Mouse (Mus musculus) lung, postnatal 14 days (tissue): ENCODE measurements around the gene Ankrd40.

Source experiments
- DNase-seq: peaks from one replicate; pipeline ENCODE4 v3.0.0; 2021

Gene Ankrd40

DNA sequence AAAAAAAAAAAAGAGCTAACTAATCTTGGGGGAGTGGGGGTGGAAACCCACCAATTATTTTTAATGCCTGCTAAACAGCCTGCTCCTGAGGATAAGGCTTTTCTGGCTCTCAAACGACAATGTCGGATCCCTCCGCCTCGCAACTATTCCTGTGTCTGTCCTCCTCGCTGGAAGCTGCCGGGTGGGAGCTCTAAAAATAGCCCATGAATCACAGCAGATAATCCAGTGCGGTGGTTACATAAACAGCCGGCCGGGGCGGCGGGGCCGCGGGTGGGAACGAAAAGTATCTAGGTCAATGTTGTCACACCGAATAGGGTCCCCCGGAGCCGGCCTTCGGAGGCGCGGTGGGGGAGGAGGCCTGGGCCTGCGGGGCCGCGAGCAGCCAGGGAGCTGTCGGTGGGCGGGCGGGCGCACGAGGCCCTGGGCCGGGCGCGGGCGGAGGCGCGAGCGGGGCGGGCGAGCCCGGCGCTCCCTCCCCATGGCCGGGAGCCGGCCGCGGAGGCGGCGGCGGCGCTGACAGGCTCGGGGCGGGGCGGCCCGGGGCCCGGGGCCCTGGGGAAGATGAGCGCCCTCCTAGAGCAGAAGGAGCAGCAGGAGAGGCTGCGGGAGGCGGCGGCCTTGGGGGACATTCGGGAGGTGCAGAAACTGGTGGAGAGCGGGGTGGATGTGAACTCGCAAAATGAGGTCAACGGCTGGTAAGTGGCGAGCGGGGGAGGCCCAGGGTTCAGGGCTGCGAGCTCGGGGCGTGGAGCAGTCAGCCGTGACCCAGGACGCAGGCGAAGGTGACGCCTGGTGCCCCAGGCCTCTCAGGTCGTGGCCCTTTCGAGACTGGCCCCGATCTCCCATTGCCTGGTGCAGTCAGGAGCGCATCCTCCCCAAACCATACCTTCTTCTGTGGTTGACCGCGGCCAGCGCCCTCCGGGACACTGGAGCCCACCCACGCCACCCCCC lies at the start of gene Ankrd40:
Gene Ankrd40 (plus strand): TSS at position 309 of the 951 bp plus-strand sequence.
- DNase-seq, result peak; percentile 95

DNA sequence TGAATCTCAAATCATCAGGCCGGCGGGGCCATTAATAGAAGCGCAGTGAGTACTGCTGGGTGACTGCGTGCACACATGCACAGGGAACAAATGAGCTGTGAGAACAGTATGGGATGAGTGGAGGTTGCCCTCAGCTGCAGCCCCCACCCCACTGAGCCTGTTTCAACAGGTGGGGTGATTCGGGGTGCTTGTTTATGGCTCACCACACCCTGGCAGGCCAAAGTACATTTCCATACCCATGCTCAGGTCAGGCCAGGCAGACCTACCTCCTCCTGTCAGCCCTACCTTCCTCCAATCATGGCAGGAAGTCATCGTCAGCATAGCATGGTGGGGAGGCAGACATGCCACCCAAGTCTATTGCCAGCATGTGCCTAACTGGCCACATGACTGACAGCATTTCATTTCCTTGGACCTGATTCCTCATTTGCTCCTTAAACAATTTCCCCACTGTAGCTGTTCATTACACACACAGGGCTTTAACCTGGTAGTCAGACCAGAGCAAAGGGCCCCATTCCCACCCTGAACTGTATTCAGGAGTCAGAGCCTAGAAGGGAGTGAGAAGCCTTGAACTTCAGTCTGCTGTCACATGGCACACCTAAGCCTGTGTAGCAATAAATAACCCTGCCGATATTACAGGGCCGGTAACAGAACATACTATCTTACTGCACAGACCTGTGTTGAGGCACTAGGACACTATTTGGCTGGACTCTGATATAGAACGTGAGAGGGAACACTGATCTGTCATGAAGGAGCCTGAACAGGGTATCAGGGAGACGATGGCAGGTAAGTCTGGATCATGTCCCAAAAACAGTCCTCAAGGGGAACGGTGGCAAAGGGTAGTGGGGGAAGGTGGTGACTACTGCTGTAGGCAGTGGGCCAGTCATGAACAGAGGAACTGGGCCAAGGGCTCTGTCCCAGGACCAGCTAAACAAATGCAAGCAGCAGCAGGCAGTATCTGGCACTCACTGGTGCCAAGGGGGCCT lies 46.3 kb upstream of the Ankrd40 start, which contains the start of gene Gm21885:
Gene Gm21885 (plus strand): TSS at position 675 of the 983 bp plus-strand sequence.
- DNase-seq, result no peak

DNA sequence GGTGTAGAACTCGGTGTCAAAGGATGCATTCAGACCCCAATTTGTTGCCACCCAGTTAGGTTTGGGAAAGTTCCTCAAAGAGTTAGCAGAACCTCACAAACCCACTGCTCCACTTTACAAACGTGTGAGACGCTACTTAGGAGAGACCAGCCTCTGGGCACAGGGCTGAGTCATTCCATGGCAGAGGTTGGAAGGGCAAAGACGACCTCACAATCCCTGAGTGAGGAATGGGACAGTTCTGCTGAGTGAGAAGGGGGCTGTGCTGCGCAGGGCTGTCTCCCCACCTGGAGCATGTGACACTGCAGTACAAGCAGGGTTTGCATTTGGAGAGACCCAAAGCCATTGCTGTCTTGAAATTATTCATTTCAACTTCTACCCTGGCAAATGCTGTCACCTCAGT lies 45.5 kb upstream of the Ankrd40 start:
- no peak for DNase-seq

DNA sequence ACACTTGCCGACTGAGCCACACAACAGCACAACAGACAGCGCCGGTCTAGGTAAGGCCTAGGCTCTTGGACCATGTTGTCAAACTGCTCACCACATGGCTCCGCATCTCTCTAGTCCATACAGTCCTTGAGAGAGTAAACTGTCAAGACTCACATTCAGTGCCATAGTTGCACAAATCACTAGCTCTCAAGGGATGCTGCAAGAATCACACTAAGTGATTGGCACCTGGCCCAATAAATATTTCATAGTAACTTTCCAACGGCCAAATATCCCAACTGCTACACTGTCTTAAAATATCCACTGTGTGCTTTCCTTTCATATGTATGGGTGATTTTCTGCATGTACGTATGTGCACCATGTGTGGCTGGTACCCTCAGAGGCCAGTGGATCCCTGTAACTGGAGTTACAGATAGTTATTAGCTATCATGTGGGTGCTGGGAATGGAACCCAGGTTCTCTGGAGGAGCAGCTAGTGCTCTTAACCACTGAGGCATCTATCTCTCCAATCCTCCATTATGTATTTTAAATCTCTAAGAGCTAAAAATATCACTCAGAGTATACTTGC lies 44.2 kb upstream of the Ankrd40 start:
- DNase-seq, result no peak

DNA sequence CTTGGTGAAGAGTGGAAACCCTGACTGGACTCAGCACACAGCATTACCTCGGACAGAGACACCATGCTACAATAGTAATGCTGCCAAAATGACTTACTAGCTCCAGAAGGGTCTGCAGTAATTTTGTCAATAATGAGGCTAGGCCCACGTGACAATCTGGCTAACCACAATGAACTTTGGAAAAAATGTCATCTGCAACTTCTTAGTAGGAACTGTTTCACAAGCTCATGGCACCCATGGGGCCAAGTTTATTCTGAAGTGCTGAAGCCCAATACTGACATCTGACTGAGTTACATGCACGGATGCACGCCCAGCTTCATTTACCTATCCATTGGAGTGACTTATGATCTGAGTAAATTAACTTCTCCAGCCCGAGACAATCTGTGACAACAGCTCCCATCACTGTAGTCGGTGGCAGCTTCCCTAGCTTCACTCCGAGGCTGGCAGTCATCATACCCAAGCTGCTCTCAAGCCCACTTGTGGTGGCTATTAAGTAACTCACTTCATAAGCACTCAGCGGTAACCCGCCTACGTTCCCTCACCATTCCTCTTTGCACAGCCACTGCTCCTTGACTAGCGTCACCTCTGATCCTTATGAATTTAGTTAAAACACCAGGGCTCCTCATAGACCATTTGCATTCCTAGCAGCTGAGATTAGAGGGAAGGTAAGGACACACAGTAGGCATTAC lies 41.8 kb upstream of the Ankrd40 start:
- DNase-seq, result peak; percentile 58

DNA sequence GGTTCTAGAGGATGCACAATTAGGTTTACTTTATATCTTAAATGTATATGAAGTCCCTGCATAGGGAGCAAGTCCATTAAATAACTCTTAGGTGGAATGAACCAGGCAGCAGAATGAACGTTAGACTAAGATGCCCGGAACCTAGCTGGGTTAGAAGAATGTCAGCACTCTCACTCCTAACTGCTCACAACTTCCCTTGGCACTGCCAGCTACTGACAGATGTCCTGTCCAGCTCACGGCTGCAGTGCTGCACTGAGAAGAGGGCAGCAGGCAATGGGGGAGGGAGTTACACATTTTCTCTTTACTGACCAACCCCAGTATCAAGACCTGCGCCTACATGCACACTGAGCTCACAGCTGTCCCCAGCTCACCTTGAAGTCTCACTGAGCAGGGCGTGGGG lies 40.7 kb upstream of the Ankrd40 start:
- no peak for DNase-seq

DNA sequence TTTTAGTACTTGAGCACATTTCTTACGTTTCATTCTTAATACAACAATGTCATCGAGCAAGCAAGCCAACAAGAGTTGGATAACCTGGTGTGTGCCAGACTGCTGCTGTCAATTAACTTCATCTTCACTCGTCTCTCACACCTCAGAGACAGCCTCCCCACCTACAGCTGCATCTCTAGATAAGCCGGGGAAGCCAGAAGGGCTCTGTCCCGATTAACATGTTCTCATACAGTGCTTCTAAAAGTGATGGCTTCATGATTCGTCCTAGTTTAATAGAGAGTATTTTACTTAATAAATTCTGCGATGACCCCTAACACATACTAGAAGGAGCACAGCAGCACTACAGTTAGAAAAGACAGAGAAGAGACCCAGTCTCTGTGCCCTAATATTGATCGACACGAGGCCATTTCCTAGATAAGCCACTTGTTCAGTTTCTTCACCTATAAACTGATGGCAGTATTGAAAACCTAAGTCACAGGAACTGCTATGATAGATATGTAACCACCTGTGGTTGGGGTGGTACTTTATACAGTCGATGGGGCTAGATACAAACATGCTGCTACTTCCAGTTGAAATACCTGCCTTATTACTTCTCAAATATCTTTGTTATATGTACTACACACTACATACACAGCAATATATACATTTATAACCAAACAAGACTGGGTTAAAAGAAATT lies 37.6 kb upstream of the Ankrd40 start:
- DNase-seq, result no peak

DNA sequence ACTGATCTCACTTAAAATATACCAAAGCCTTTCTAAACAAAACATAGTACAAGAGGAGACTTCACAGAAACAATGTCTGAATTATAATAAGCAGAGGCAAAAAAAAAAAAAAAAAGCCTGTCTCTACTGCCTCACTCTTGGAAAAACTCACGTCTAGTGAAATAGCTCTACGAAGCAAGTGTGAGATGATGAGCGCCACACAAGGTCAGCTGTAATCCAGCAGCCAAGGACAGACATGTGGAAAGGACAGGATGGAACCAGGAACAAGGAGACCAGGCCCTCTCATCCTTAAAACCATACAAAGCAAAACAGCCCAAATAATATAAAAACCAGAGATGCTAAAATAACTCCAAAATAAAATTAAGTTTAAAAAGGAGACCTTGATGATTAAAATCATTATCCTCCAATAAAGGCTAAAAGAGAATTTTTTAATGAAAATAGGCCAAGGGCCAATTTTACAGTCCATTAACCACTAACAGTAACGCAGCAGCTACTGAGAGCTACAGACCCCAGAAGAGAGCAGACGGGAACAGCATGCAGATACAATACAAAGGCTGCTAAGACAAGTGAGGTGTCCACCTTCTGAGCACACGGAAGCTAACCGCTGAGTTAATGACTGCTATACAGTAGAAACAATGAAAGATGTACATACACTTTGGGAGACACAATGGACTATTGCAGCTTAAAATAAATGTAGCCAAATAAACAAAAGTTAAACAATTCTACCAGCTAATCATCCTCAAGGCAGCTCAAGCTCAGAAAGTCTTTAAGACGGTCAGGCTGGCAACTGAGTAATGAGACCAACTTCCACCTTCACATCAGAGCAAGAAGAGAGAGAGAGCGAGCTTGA lies 32.6 kb upstream of the Ankrd40 start:
- no peak for DNase-seq

DNA sequence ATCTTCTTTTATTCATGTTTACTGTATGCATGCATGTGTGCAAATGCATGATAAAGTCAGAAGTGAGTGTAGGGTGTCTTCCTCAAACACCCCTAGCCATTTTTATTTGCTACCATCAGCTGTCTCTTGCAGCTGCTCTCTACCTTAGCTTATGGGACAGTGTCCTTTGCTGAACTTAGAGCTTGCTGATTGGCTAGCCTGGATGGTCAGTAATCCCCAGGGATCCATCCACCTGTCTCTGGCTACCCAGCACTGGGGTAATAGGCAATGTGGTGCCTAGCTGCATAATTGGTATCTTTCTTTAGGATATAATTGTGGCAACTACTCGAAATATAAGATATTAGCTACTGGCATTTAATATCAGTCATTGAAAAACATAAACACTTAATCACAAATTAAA lies 15.1 kb upstream of the Ankrd40 start:
- DNase-seq, result no peak

DNA sequence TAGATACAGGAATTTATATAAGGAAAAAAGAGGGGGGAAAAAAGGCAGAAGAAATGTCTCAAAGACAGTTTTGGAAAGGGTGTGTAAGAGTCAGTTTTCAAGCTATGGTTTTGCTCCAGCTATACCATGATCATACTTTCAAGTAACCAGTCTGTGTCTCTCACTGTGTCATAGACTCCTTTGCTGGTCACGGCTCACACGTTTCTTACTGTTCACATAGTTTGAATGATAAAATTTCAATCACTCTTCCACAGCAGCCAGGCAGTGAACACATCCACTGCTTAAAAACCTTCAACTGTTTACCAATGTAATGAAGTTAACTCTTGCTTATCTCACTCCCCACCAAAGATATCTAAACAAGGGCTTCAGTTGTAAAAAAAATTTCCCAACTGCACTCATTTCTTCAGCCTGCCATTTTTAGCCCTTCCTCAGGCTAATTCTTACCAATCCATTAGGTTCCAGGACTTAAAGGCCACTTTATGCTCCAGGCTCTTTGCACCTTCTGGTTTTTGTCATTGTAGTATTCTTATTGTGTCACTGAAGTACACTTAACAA lies 13.6 kb upstream of the Ankrd40 start:
- no peak for DNase-seq

DNA sequence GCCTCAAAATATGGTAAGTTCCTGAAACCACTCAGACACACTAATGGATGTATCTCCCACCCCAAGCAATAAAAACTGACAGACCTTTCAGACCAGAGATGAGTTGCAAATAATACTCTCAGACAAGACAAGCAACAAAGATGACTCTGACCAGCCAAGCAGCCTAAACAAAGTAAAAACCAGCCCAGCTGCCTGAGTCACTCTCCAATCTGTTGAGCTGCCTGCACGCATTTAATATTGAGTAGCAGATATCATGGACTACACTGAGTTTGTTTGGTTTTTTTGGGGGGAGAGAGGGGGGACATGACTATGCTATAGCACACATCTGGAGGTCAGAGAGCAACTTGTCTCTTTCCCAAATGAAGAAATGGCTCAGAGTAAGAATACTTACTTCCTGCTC lies 12.5 kb upstream of the Ankrd40 start:
- DNase-seq, result no peak

DNA sequence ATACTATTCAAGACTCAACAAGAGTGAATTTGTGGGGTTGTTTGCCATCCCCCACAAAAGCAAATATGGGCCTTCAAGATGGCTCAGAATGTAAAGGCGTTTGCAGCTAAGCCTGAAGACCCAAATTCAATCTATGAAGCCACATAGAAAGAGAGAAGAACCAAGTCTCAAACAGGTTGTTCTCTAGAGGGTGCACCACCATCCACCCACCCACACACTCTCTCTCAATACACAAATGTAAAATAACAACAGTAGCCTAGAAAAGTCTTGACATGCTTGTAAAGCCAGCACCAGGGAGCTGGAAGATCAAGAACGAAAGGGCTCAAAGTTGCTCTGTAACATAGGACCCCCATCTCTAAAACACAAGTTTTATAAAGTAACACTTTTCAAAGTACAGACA lies 11.3 kb upstream of the Ankrd40 start:
- no peak for DNase-seq

DNA sequence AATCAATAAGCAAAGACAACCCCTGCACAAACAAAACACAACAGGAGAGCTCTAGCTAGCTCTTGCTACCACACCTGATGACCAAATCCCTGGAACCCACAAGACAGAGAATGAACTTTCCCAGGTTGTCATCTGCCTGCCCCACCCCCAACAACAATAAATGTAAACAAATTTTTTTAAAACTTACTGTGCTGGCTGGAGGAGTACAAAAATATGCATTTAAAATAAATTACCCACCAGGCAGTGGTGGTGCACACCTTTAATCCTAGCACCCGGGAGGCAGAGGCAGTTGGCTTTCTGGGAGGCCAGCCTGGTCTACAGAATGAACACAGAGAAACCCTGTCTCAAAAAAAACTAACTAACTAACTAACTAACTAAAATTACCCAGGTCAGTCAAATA lies 10.8 kb upstream of the Ankrd40 start:
- no peak for DNase-seq

DNA sequence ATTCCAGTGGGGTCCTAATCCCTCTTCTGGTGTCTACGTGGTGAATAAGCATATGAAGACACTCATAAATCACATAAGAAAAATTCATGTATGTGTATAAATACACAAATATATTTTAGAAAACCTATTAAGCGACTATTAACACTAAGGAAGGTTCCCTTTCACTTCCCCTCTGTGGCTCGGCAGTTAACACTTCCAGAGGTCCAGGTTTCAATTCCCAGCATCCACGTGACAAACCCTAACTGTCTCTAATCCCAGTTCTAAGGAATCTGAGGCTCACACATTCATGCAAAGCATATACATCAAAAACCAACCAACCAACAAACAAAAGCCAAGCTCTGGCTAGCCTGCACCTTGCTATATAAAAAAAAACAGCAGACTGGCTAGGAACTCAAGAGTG lies 10.3 kb upstream of the Ankrd40 start:
- DNase-seq, result no peak

DNA sequence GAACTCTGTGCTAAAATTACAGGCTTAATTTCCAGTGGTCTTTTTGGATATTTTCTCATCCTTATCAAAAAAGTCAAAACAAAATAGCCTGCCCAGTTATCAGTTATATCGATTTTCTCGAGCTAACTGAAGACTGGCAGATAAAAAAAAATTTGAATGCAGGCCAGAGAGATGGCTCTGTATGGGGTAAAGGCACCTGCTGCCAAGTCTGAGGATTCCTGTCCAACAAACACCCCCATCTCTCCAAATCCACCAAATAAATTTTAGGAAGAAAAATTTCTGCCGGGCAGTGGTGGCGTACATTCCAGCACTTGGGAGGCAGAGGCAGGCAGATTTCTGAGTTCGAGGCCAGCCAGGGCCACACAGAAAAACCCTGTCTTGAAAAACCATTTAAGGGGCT lies 9.7 kb upstream of the Ankrd40 start:
- DNase-seq, result no peak

DNA sequence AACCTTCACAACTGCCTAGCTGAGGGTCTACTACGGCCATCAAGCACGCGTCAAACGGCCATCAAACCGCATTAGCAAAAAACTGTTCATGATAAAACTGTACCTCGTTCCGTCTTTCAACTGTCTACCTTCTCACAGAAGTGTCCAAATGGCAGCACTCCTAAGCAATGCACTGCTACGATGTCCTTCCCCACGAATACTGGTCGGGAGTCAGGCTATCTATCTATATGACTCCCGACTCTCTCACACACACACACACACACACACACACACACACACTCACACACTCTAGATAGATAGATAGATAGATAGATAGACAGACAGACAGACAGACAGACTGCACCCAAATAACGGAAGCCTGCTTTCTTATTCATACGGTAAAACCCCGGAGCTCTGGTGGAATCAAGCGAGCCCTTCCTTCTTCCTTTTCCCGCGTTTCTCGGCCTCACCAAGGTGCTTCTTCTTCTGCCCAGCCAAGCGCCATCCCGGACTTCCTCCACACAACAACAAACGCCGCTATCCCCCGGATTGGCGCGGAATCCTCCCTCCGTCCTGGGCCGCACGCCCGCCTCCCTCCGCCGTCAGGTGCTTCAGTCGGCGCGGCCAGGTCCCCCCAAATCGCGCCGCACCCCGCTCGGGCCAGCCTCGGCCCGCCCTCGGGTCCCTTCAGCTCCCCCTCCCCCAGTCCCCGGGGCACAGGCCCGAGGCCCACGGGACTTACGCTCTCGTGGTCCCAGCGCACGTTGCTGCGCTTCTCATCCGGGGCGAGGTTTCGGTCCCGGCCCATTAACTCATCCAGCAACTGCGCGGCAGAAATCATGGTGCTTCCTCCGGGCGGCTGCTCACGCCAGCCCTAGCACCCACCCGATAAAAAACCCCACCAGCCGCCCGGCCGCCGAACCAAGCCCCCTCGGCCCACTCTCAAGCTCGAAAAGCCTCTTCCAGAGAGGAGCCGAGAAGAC lies 6.6 kb upstream of the Ankrd40 start:
- peak; percentile 57 for DNase-seq

DNA sequence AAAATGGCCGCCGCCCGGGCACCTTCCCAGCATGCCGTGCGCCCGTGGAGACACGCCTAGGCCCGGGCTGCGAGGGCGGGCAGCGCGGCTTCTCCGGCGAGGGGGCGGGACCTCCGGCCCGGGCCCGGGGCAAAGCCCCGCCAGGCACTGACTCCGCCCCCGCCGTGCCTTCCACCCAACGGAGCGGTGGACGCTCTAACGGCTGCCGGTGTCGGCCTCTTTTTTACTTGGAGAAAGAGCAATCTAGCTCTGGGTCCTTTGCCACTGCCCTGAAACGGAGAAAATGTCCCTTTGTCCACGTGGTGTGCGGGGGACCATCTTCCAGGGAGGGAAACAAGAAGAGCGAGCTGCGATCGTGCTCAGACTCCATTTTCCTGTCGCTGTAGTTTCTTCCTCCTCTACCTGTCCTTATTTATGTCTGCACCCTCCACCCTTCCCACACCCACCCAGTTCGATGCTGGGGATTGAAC lies 5.8 kb upstream of the Ankrd40 start, which contains the start of gene Luc7l3:
Gene Luc7l3 (minus strand): TSS at position 58 of the 470 bp plus-strand sequence.
- peak; percentile 96 for DNase-seq

DNA sequence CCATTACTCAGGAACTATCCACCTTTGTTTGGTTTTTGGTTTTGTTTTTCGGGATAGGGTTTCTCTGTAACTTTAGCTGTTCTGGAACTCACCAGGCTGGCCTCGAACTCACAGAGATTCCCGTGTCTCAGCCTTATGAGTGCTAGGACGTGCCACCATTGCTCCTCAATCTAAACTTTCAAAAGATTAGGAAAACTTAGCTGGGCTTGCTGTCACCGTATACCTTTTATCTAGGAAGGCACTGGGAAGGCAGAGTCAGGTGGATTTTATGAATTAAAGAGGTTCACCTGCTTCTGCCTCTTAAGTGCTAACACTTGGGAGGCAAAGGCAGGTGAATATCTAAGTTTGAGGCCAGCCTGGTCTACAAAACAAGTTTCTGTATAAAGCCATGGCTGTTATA lies 5.2 kb upstream of the Ankrd40 start:
- no peak for DNase-seq

DNA sequence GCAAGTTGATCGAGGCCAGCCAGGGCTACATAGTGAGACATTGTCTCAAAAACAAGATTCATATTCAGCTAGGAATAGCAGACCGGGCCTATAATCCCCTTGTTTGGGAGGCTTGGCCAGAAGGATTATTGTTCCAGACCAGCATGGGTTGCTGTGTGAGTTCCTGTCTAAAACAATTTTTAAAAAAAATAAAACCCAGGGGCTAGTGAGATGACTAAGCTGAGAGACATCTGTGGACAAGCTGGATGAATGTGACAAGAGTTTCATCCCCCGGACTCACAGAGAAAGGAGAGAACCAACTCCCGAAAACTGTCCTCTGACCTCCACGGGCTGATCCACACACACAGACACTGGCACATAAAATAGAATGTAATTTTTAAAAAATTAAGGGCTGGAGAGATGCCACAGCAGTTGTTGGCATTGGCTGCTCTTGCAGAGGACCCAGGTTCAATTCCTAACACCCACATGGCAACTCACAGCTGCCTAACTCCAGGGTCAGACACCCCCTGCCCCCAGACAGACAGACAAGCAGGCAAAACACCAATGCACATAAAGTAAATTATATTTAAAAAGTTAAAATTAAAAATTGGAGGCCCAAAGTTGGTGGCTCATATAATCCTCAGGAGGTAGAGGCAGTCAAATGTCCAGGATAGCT lies 4.4 kb upstream of the Ankrd40 start:
- no peak for DNase-seq
